Mouse (Mus musculus): ENCODE measurements around the gene Grin2a. TPM values are rescaled to one million over a fixed set of nuclear protein-coding genes. Genes with fewer than 3 reads are reported as not detected.

The Grin2a gene
- polyA plus RNA-seq, 1 experiment from 2014 or later: 0.35 TPM

DNA sequence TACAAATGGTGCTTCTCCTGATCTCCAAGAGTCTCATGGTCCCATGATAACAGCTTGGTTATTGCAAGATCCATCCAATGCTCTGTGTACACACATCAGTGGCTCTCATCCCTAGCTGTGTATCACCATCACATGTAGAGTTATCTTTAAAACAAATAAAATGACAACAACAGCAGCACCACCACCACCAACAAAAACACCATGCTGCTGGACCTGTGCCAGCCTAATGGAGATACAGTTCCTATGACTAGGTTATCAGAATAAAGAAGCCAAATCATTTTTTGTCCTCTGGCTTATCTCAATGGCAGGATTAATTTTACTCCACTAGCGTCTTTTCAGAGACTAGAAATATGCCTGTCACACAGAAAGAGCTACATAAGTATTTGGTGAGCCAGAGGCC, 226.4 kb downstream of the Grin2a start:
- Histone ChIP-seq H3K27ac (replicated peaks in 1 of 2; ENCODE audit: control insufficient read depth in 1 of 2, insufficient read depth in 1 of 2, low read depth in 2 of 2, low read length in 2 of 2) (no peak overlapping the region), H3K27me3 (ENCODE audit: control insufficient read depth, insufficient read depth, low read length) (no peaks in the 10 kb centered on the region), H3K4me1 (ENCODE audit: control insufficient read depth in 2 of 2, insufficient read depth in 2 of 2, low read length in 2 of 2) (no peaks in the 10 kb centered on the region), H3K36me3 (ENCODE audit: control insufficient read depth, insufficient read depth, low read length) (no peaks in the 10 kb centered on the region), H3K9ac (ENCODE audit: low read length) (no peak overlapping the region), H3K4me3 (ENCODE audit: control insufficient read depth in 1 of 2, insufficient read depth in 1 of 2, low read depth in 1 of 2, low read length in 2 of 2) (no peak overlapping the region), H3K4me2 (ENCODE audit: low read length) (no peak overlapping the region), H3K9me3 (ENCODE audit: control insufficient read depth, low read length) (no peaks in the 10 kb centered on the region)
- WGBS: 41% methylated on average over 1 of the region's 1 CpGs
- ATAC-seq (ENCODE audit: insufficient number of reproducible peaks, insufficient read depth, low FRiP score, low read depth): no peak

- no peak overlapping the region for H3K9ac ChIP-seq (ENCODE audit: low read length)
- H3K36me3 ChIP-seq (ENCODE audit: control insufficient read depth, insufficient read depth, low read length): no peaks in the 10 kb centered on the region
- 56% methylated on average over 5 of the region's 5 CpGs for WGBS
- H3K4me1 ChIP-seq (ENCODE audit: control insufficient read depth in 2 of 2, insufficient read depth in 2 of 2, low read length in 2 of 2): no peaks in the 10 kb centered on the region
- H3K27me3 ChIP-seq (ENCODE audit: control insufficient read depth, insufficient read depth, low read length): no peaks in the 10 kb centered on the region
- no peak for ATAC-seq (ENCODE audit: insufficient number of reproducible peaks, insufficient read depth, low FRiP score, low read depth)
- no peak overlapping the region for H3K27ac ChIP-seq (replicated peaks in 1 of 2; ENCODE audit: control insufficient read depth in 1 of 2, insufficient read depth in 1 of 2, low read depth in 2 of 2, low read length in 2 of 2)
- H3K4me3 ChIP-seq (ENCODE audit: control insufficient read depth in 1 of 2, insufficient read depth in 1 of 2, low read depth in 1 of 2, low read length in 2 of 2): no peak overlapping the region
- no peak overlapping the region for H3K4me2 ChIP-seq (ENCODE audit: low read length)
- H3K9me3 ChIP-seq (ENCODE audit: control insufficient read depth, low read length): no peaks in the 10 kb centered on the region
These were observed 227.0 kb downstream of the Grin2a start for GRCm38 (mm10) chr16:9768356-9768755.

DNA sequence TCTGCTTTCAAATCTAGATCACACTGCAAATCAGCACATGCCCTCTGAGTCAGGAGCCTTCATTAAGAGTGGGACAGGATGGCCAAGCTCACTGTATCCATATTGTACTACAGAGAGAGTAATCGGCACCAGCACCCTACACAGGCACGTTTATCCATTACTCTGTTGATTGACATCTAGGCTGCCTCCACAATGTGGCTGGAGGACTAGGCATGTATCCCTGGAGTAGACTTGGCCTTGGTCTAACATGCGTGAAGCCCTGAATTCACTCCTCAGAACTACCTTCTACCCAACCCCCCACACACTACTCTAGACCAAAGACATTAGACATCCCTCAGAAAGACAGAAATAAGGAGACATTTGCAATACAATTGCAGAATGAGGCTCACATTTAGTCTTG, 227.4 kb downstream of the Grin2a start:
- Histone ChIP-seq H3K4me1 (ENCODE audit: control insufficient read depth in 2 of 2, insufficient read depth in 2 of 2, low read length in 2 of 2) (no peaks in the 10 kb centered on the region), H3K27me3 (ENCODE audit: control insufficient read depth, insufficient read depth, low read length) (no peaks in the 10 kb centered on the region), H3K9ac (ENCODE audit: low read length) (no peak overlapping the region), H3K36me3 (ENCODE audit: control insufficient read depth, insufficient read depth, low read length) (no peaks in the 10 kb centered on the region), H3K27ac (replicated peaks in 1 of 2; ENCODE audit: control insufficient read depth in 1 of 2, insufficient read depth in 1 of 2, low read depth in 2 of 2, low read length in 2 of 2) (no peak overlapping the region), H3K9me3 (ENCODE audit: control insufficient read depth, low read length) (no peaks in the 10 kb centered on the region), H3K4me2 (ENCODE audit: low read length) (no peak overlapping the region), H3K4me3 (ENCODE audit: control insufficient read depth in 1 of 2, insufficient read depth in 1 of 2, low read depth in 1 of 2, low read length in 2 of 2) (no peak overlapping the region)
- 74% methylated on average over 3 of the region's 3 CpGs for WGBS
- ATAC-seq (ENCODE audit: insufficient number of reproducible peaks, insufficient read depth, low FRiP score, low read depth): no peak

GRCm38 (mm10) chr16:9764086-9764485, 231.3 kb downstream of the Grin2a start:
- Histone ChIP-seq H3K36me3 (ENCODE audit: control insufficient read depth, insufficient read depth, low read length) (no peaks in the 10 kb centered on the region), H3K27me3 (ENCODE audit: control insufficient read depth, insufficient read depth, low read length) (no peaks in the 10 kb centered on the region), H3K27ac (replicated peaks in 1 of 2; ENCODE audit: control insufficient read depth in 1 of 2, insufficient read depth in 1 of 2, low read depth in 2 of 2, low read length in 2 of 2) (no peak overlapping the region), H3K4me3 (ENCODE audit: control insufficient read depth in 1 of 2, insufficient read depth in 1 of 2, low read depth in 1 of 2, low read length in 2 of 2) (no peak overlapping the region), H3K4me2 (ENCODE audit: low read length) (no peak overlapping the region), H3K9me3 (ENCODE audit: control insufficient read depth, low read length) (no peaks in the 10 kb centered on the region), H3K4me1 (ENCODE audit: control insufficient read depth in 2 of 2, insufficient read depth in 2 of 2, low read length in 2 of 2) (no peaks in the 10 kb centered on the region), H3K9ac (ENCODE audit: low read length) (no peak overlapping the region)
- no peak for ATAC-seq (ENCODE audit: insufficient number of reproducible peaks, insufficient read depth, low FRiP score, low read depth)
- WGBS: 74% methylated on average over 2 of the region's 2 CpGs

GRCm38 (mm10) chr16:9760347-9760746, 235.0 kb downstream of the Grin2a start:
- H3K9me3 ChIP-seq (ENCODE audit: control insufficient read depth, low read length): no peaks in the 10 kb centered on the region
- no peaks in the 10 kb centered on the region for H3K36me3 ChIP-seq (ENCODE audit: control insufficient read depth, insufficient read depth, low read length)
- no peaks in the 10 kb centered on the region for H3K4me1 ChIP-seq (ENCODE audit: control insufficient read depth in 2 of 2, insufficient read depth in 2 of 2, low read length in 2 of 2)
- H3K4me2 ChIP-seq (ENCODE audit: low read length): no peak overlapping the region
- H3K4me3 ChIP-seq (ENCODE audit: control insufficient read depth in 1 of 2, insufficient read depth in 1 of 2, low read depth in 1 of 2, low read length in 2 of 2): no peak overlapping the region
- H3K9ac ChIP-seq (ENCODE audit: low read length): no peak overlapping the region
- WGBS: 82% methylated on average over 2 of the region's 2 CpGs
- ATAC-seq (ENCODE audit: insufficient number of reproducible peaks, insufficient read depth, low FRiP score, low read depth): no peak
- no peaks in the 10 kb centered on the region for H3K27me3 ChIP-seq (ENCODE audit: control insufficient read depth, insufficient read depth, low read length)
- no peak overlapping the region for H3K27ac ChIP-seq (replicated peaks in 1 of 2; ENCODE audit: control insufficient read depth in 1 of 2, insufficient read depth in 1 of 2, low read depth in 2 of 2, low read length in 2 of 2)

DNA sequence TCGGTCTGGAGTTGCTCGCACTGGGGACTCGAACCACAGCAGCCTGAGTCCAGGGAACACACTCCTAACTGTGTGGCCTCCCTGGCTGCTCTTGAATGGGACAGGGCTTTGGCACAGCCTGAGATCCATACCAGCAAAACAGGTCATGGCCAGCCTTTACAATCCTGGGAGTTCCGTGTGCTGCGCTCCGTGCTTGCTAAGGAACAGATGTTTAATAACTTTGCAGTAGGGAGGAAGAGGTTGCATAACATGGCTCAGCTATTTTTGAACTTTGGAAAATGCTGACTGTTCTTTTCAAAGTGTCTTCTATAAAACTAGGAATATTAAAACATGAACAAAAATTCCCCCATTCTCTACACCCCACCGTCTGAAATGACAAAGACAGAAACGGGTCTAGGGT, 238.5 kb downstream of the Grin2a start:
- ATAC-seq (ENCODE audit: insufficient number of reproducible peaks, insufficient read depth, low FRiP score, low read depth): no peak
- 85% methylated on average over 8 of the region's 8 CpGs for WGBS
- H3K9ac ChIP-seq (ENCODE audit: low read length): no peak overlapping the region
- no peaks in the 10 kb centered on the region for H3K9me3 ChIP-seq (ENCODE audit: control insufficient read depth, low read length)
- H3K4me1 ChIP-seq (ENCODE audit: control insufficient read depth in 2 of 2, insufficient read depth in 2 of 2, low read length in 2 of 2): no peaks in the 10 kb centered on the region
- no peaks in the 10 kb centered on the region for H3K27me3 ChIP-seq (ENCODE audit: control insufficient read depth, insufficient read depth, low read length)
- no peak overlapping the region for H3K4me3 ChIP-seq (ENCODE audit: control insufficient read depth in 1 of 2, insufficient read depth in 1 of 2, low read depth in 1 of 2, low read length in 2 of 2)
- no peaks in the 10 kb centered on the region for H3K36me3 ChIP-seq (ENCODE audit: control insufficient read depth, insufficient read depth, low read length)
- no peak overlapping the region for H3K4me2 ChIP-seq (ENCODE audit: low read length)
- no peak overlapping the region for H3K27ac ChIP-seq (replicated peaks in 1 of 2; ENCODE audit: control insufficient read depth in 1 of 2, insufficient read depth in 1 of 2, low read depth in 2 of 2, low read length in 2 of 2)

- Histone ChIP-seq H3K4me2 (ENCODE audit: low read length) (no peak overlapping the region), H3K27ac (replicated peaks in 1 of 2; ENCODE audit: control insufficient read depth in 1 of 2, insufficient read depth in 1 of 2, low read depth in 2 of 2, low read length in 2 of 2) (no peak overlapping the region), H3K4me1 (ENCODE audit: control insufficient read depth in 2 of 2, insufficient read depth in 2 of 2, low read length in 2 of 2) (no peaks in the 10 kb centered on the region), H3K9ac (ENCODE audit: low read length) (no peak overlapping the region), H3K4me3 (ENCODE audit: control insufficient read depth in 1 of 2, insufficient read depth in 1 of 2, low read depth in 1 of 2, low read length in 2 of 2) (no peak overlapping the region), H3K36me3 (ENCODE audit: control insufficient read depth, insufficient read depth, low read length) (no peaks in the 10 kb centered on the region), H3K9me3 (ENCODE audit: control insufficient read depth, low read length) (no peaks in the 10 kb centered on the region), H3K27me3 (ENCODE audit: control insufficient read depth, insufficient read depth, low read length) (no peaks in the 10 kb centered on the region)
- 74% methylated on average over 5 of the region's 5 CpGs for WGBS
- ATAC-seq (ENCODE audit: insufficient number of reproducible peaks, insufficient read depth, low FRiP score, low read depth): no peak
These were observed 241.3 kb downstream of the Grin2a start for GRCm38 (mm10) chr16:9754061-9754460.

- Histone ChIP-seq H3K9me3 (ENCODE audit: control insufficient read depth, low read length) (no peaks in the 10 kb centered on the region), H3K4me1 (ENCODE audit: control insufficient read depth in 2 of 2, insufficient read depth in 2 of 2, low read length in 2 of 2) (no peaks in the 10 kb centered on the region), H3K4me2 (ENCODE audit: low read length) (no peak overlapping the region), H3K27ac (replicated peaks in 1 of 2; ENCODE audit: control insufficient read depth in 1 of 2, insufficient read depth in 1 of 2, low read depth in 2 of 2, low read length in 2 of 2) (no peak overlapping the region), H3K4me3 (ENCODE audit: control insufficient read depth in 1 of 2, insufficient read depth in 1 of 2, low read depth in 1 of 2, low read length in 2 of 2) (no peak overlapping the region), H3K36me3 (ENCODE audit: control insufficient read depth, insufficient read depth, low read length) (no peaks in the 10 kb centered on the region), H3K27me3 (ENCODE audit: control insufficient read depth, insufficient read depth, low read length) (no peaks in the 10 kb centered on the region), H3K9ac (ENCODE audit: low read length) (no peak overlapping the region)
- WGBS: 85% methylated on average over 9 of the region's 9 CpGs
- no peak for ATAC-seq (ENCODE audit: insufficient number of reproducible peaks, insufficient read depth, low FRiP score, low read depth)
These were observed 242.3 kb downstream of the Grin2a start for GRCm38 (mm10) chr16:9753045-9753444.

Data from heart, embryonic 14.5 days (tissue).